Mouse (Mus musculus) megakaryocyte, adult 5-6 weeks (primary cell): Measurements from ENCODE around the gene D8Ertd738e. TPM values are rescaled to one million over a fixed set of nuclear protein-coding genes. Genes with fewer than 3 reads are reported as not detected.

Experiments used
- ATAC-seq: 2 replicates; pipeline ENCODE4 v1.8.0; 2016; ENCODE audit warnings: mild to moderate bottlenecking, inconsistent platforms; ENCODE audit not compliant: poor library complexity, severe bottlenecking
- total RNA-seq, 2 experiments: library from RNA; stranded (forward) in 1 of 2; stranded (reverse) in 1 of 2; fragments of 153-499, 151-499 nt in 1 of 2; fragments of 221-1000, 200-1000 nt in 1 of 2; gene quantifications; 2 replicates each; pipeline versions ENCODE4 v1.2.3 to v1.2.4; 2015 to 2017

Gene D8Ertd738e
- total RNA-seq, 2 experiments from 2014 or later = 113 to 169 TPM

- peak; percentile 90 for ATAC-seq
Measured at GRCm38 (mm10) chr8:84236998-84237473, 12.5 kb downstream of the D8Ertd738e start, which contains the start of gene Zswim4. TSS of gene Zswim4 (minus strand) at chr8:84237055.

GRCm38 (mm10) chr8:84236410-84236997, 13.0 kb downstream of the D8Ertd738e start:
- ATAC-seq = no peak

- ATAC-seq = no peak
Measured at GRCm38 (mm10) chr8:84235746-84236409, 13.6 kb downstream of the D8Ertd738e start.

- ATAC-seq = peak; percentile 50
Measured at GRCm38 (mm10) chr8:84233055-84233454, 16.5 kb downstream of the D8Ertd738e start.

- ATAC-seq = no peak
Measured at GRCm38 (mm10) chr8:84230735-84231134, 18.8 kb downstream of the D8Ertd738e start.

- no peak for ATAC-seq
Measured at GRCm38 (mm10) chr8:84223322-84224029, 26.0 kb downstream of the D8Ertd738e start.

GRCm38 (mm10) chr8:84222566-84223165, 26.9 kb downstream of the D8Ertd738e start:
- ATAC-seq = peak; percentile 80

- ATAC-seq = peak; percentile 54
Measured at GRCm38 (mm10) chr8:84220105-84220504, 29.4 kb downstream of the D8Ertd738e start.

- ATAC-seq = peak; percentile 58
Measured at GRCm38 (mm10) chr8:84218143-84218542, 31.4 kb downstream of the D8Ertd738e start.

- no peak for ATAC-seq
Measured at GRCm38 (mm10) chr8:84217206-84217605, 32.3 kb downstream of the D8Ertd738e start.

GRCm38 (mm10) chr8:84213277-84213676, 36.2 kb downstream of the D8Ertd738e start:
- ATAC-seq = no peak

GRCm38 (mm10) chr8:84211881-84212563, 37.5 kb downstream of the D8Ertd738e start:
- ATAC-seq = no peak

GRCm38 (mm10) chr8:84211202-84211601, 38.3 kb downstream of the D8Ertd738e start:
- ATAC-seq = no peak

GRCm38 (mm10) chr8:84210167-84210791, 39.2 kb downstream of the D8Ertd738e start:
- peak; percentile 61 for ATAC-seq

GRCm38 (mm10) chr8:84208381-84209380, 40.8 kb downstream of the D8Ertd738e start:
- ATAC-seq = no peak

- ATAC-seq = peak; percentile 64
Measured at GRCm38 (mm10) chr8:84207811-84208210, 41.7 kb downstream of the D8Ertd738e start.

- no peak for ATAC-seq
Measured at GRCm38 (mm10) chr8:84206666-84207065, 42.9 kb downstream of the D8Ertd738e start.

- ATAC-seq = no peak
Measured at GRCm38 (mm10) chr8:84205073-84205472, 44.4 kb downstream of the D8Ertd738e start.
